Mouse (Mus musculus) splenic B cell, adult 2 months (primary cell): ENCODE measurements around the gene Arpp21.
"Not testable (repeated sequence)": the region's sequence is repeated elsewhere in the genome, so short reads cannot be mapped to it uniquely, and the experiment has no call there.

Experiments used
- DNase-seq: peaks from one replicate; pipeline ENCODE4 v3.0.0-alpha.2; 2011; ENCODE audit warnings: low read depth, low spot score
- H3K27me3 ChIP-seq: 2 replicates; pipeline ENCODE4 v1.6.1; 2012; ENCODE audit warnings: mild to moderate bottlenecking, low read length, moderate library complexity, mixed read lengths; ENCODE audit not compliant: control insufficient read depth, poor library complexity, insufficient read depth, severe bottlenecking
- H3K36me3 ChIP-seq: 2 replicates; pipeline ENCODE4 v1.6.1; 2012; ENCODE audit warnings: mild to moderate bottlenecking, low read length, moderate library complexity, mixed read lengths; ENCODE audit not compliant: control insufficient read depth, poor library complexity, insufficient read depth, severe bottlenecking

Gene Arpp21

DNA sequence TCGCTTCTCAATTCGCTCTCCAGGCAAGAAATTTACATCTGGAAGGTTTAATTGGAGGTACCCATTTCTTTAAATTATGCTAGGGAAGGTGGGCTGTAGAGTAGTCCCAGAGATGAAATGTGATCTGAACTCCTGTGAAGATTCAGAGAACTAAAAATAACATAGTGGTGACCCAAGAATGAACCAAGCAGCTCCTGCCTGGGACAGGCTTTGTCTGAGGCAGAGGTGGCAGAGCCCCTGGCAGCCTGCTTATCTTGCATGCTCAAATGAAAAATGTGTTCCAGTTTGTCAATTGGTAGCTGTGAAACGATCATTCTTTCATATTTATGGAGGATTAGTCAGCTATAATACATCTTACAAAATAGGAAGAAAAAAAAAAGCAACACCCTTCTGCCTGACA lies 164.4 kb downstream of the Arpp21 start:
- DNase-seq = no peak
- Histone ChIP-seq H3K27me3 (no peaks in the 10 kb centered on the region), H3K36me3 (no peaks in the 10 kb centered on the region)

DNA sequence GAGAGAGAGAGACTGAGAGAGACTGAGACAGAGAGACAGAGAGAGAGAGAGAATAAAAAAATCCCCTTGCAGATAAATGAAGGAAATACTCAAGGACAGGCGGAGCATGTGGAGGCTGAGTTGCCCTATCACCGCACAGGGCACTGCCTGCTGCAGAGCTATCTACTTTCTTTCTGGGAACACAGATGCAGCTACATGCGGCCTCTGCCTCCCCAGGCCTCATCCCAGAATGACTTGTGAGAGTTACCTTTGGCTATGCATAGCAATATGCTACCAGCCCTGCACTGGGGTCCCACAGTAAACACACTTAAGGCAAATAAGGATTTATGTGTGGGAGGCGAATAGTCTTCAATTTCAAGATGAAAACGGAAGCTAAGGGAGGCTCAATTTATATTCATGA lies 164.8 kb downstream of the Arpp21 start:
- Histone ChIP-seq H3K36me3 (no peaks in the 10 kb centered on the region), H3K27me3 (no peaks in the 10 kb centered on the region)
- DNase-seq = no peak

DNA sequence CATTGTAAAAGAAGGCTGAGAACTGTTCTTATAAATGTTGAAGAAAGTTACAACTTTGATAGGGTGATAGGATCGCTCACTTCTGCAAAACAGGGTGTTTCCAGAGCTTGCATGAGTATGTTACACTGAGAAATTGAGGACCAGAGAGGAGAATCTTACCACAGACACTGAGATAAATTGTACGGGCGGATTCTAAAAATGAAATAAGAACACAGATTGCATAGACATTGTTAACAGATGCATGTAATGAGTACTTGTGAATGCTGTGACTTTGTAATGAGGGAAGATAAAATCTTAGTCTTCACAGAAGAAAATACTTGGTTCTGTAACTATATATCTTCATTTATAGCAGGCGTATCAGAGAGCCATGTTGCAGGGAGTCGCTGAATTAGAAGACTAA lies 167.5 kb downstream of the Arpp21 start:
- no peaks in the 10 kb centered on the region for H3K27me3 ChIP-seq
- H3K36me3 ChIP-seq = no peaks in the 10 kb centered on the region
- no peak for DNase-seq

DNA sequence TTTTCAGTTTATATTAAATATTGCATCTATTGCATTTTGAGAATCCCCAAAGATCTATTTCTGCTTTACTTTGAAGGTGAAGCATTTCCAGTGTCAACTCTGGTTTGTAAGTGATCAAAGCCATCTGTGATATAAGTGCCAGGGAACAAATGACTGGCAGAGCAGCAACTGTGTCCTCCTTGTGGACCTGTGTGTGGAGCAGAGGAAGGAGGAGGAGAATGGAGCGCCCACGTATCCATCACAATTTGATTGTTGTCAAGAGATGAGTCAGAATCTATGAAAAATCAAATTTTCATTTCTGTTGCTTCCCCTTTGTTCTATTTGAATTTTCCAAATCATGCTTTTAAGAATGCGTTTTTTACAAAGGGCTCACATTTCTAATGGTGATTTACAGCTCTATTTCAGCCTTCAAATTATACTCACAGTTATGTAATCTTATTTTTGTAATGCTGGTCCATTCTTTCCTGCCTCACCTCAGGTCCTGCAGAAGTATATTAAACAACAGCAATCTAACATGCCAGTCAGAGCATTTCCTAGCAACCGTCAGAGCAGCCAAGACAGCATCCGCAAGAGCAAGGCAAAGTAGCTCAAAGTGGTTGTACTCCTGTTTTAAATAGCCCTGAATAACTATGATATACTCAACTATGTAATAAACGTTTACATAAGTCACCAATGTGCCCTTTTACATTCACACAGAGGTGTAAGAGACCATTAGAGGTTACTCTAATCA lies 174.9 kb downstream of the Arpp21 start:
- H3K36me3 ChIP-seq = no peaks in the 10 kb centered on the region
- H3K27me3 ChIP-seq = no peaks in the 10 kb centered on the region
- DNase-seq = no peak

DNA sequence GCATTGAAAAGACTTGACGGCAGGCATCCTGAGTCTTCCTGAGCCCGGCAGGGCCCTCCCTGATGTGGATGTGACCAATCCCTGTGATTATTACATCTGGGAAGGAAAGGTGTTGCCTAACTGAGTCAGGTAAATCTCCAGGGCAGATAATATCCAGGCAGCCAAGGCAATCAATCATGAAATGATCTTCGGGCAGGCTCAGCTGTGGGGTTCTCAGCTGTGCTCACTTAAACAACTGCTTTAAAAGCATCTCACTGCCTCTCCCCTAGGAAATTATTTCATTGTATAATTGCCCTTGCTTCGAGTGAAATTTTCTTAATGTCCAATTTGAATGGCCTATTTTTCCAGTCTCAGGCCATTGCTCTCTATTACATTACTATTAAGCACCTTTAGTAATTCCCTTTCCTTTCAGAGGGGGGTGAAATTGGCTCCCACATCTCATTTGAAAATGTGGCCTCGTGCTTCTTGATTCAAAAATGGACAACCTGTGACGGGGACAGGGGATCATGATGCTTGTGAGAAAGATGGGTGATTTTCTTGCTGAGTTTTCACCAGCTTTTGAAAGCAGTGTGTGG lies 180.8 kb downstream of the Arpp21 start:
- DNase-seq = no peak
- Histone ChIP-seq H3K27me3 (no peaks in the 10 kb centered on the region), H3K36me3 (no peaks in the 10 kb centered on the region)

DNA sequence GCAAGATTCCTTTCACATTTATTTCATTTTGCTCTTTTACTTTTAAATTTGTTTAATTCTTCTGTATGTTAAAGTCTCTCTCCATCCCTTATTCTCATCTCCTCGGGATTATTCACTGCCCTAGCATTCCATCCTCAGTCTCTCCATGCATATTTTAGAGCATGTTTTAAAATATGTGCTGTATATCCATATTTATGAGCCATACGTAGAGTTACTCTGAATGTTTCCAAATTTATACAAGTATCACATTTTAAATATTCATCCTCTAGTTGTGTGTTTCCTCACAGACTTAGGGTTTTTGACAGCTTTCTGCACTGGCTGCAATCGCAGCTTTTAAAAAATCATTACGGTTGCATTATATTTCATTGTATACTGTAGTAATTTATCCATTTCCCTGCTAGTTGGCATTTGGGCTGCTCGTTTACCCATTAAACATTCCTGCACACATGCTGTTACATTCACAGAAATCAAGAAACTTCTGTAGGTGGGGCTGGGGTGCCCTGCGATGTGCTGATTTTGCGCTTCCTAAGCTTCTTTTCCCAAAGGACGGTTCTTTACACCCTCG lies 187.8 kb downstream of the Arpp21 start:
- Histone ChIP-seq H3K36me3 (no peaks in the 10 kb centered on the region), H3K27me3 (no peaks in the 10 kb centered on the region)
- no peak for DNase-seq

DNA sequence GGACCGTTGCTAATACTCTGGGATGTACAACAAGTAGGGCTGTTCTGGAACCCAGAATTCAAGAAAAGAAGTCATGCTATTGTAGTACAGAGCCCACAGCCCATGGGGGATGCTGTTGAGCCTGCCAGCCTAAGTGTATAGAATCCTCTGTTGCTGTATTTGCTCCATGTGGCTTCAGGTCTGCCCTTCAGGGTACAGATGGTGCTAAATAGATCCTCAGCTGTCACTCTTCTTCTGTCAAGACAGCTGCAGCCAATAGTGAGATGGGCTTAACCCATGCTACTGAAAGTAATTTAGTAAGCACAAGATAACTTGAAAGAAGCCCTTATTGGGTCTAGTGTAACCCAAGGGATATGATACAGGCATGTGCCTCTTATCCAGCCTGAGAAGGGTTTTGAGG lies 195.2 kb downstream of the Arpp21 start:
- H3K36me3 ChIP-seq = no peaks in the 10 kb centered on the region
- no peak for DNase-seq

DNA sequence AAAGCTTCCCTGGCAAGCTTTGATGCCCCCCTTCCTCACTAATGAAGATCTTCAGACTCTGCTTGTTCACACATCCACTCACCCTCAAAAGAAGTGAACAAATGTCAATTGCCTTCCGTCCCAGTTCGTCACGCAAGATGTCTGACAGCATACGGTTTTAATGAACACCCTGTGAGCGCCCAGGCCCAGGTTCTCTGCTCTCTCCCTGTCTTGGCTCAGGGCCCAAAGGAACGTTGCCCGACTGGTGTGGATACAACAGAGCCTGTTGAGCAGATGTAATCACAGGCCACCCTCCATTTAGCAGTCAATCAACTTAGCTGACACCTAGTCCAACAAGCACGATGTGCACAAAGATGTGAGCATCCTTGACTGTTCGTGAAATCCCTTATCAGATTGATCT lies 198.0 kb downstream of the Arpp21 start:
- no peak for DNase-seq
- Histone ChIP-seq H3K27me3 (no peaks in the 10 kb centered on the region), H3K36me3 (no peaks in the 10 kb centered on the region)

More for the DNA sequence above, 195.2 kb downstream of the Arpp21 start:
- H3K27me3 ChIP-seq = no peaks in the 10 kb centered on the region

DNA sequence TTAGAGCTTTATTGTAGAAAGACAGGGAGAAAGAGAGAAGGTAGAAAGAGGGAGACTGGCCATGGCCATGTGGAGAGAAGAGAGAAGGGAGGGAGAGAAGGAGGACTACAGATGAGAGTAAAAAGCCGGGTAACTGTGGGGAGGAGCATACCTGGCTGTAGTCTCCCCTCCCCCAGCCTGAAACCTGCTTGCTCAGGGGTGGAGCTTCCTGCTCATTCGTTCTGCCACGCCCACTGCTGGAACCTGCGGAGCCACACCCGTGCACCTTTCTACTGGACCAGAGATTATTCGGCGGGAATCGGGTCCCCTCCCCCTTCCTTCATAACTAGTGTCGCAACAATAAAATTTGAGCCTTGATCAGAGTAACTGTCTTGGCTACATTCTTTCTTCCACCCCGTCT lies 201.9 kb downstream of the Arpp21 start:
- not testable (repeated sequence) for H3K36me3 ChIP-seq, DNase-seq, H3K27me3 ChIP-seq

DNA sequence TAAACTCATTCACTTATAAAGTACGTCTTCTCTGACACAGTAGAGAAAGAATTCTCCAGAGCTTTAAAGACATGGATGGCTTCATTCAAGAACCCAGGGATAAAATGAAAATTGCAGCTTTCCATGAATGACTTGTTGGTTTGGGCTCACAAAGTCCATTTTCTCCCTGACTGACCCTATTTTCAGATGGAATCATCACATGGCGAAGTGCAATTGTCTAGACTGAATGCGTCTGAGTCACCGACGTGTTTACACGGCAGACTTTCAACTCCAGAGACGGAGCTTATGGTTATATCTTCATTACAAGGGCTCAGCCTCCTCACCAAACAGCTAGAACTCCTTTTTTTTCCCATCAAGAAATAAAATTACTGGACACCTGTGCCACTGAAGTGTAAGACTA lies 203.6 kb downstream of the Arpp21 start:
- Histone ChIP-seq H3K36me3 (no peaks in the 10 kb centered on the region), H3K27me3 (no peaks in the 10 kb centered on the region)
- DNase-seq = no peak

DNA sequence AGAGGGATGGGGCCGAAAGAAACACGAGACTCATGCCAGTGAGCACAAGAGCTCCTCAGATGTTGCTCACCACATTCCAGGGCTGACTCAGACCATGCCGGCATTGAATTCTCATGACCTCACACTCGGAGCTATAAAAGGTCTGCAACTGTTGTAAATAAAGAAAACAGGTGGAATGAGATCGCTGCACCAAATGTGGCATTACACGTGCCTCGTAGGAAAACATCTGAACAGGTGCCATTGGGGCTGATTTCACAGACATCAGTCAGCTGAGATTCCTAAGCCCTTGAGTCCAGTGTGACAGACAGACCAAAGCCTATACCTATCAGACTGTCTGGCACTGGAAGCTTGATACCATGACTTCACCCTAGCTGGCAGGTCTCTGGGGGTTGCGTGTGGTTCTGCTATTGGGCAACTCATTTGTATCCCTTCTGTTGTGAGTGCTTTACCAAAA lies 212.1 kb downstream of the Arpp21 start:
- DNase-seq = no peak
- no peaks in the 10 kb centered on the region for H3K36me3 ChIP-seq
- H3K27me3 ChIP-seq = no peaks in the 10 kb centered on the region

DNA sequence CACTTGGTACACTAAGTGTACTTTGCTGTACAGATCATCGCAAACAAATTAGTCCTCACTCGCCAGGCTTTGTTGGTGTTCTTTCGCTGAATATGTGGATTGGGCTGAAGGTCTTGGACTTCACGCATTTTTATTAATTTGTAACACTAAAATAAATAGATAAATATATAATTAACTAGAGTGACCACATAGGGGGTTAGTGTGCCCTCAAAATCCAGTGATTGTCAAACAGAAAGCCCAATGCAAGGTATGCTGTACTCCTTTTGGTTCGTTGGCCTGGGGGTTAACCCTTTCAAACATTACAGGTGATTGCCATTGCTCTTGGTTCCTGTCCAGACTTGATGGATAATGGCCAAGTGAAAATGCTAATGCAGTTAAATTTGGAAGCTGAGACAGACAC lies 212.6 kb downstream of the Arpp21 start:
- DNase-seq = no peak
- H3K27me3 ChIP-seq = no peaks in the 10 kb centered on the region; the same call in 1 of the 2 replicates
- H3K36me3 ChIP-seq = no peaks in the 10 kb centered on the region
